Mouse (Mus musculus): ENCODE measurements around the gene Ect2l.
"Not testable (repeated sequence)": the region's sequence is repeated elsewhere in the genome, so short reads cannot be mapped to it uniquely, and the experiment has no call there.

Ect2l gene

GRCm38 (mm10) chr10:18191706-18192105, 19.0 kb downstream of the Ect2l start:
- no peak for DNase-seq (ENCODE audit: low spot score in 2 of 2)

GRCm38 (mm10) chr10:18189498-18189897, 21.2 kb downstream of the Ect2l start:
- no peak for DNase-seq (ENCODE audit: low spot score in 2 of 2)

GRCm38 (mm10) chr10:18188564-18188963, 22.1 kb downstream of the Ect2l start:
- DNase-seq (ENCODE audit: low spot score in 2 of 2): no peak

- no peak for DNase-seq (ENCODE audit: low spot score in 2 of 2)
Measured at GRCm38 (mm10) chr10:18182246-18182645, 28.4 kb downstream of the Ect2l start.

GRCm38 (mm10) chr10:18177304-18177703, 33.4 kb downstream of the Ect2l start:
- no peak for DNase-seq (ENCODE audit: low spot score in 2 of 2)

- no peak for DNase-seq (ENCODE audit: low spot score in 2 of 2)
Measured at GRCm38 (mm10) chr10:18176722-18177121, 34.0 kb downstream of the Ect2l start.

- no peak for DNase-seq (ENCODE audit: low spot score in 2 of 2)
Measured at GRCm38 (mm10) chr10:18175087-18175486, 35.6 kb downstream of the Ect2l start.

- no peak for DNase-seq (ENCODE audit: low spot score in 2 of 2)
Measured at GRCm38 (mm10) chr10:18162435-18162971, 48.2 kb downstream of the Ect2l start.

- DNase-seq (ENCODE audit: low spot score in 2 of 2): no peak
Measured at GRCm38 (mm10) chr10:18147224-18147623, 63.5 kb downstream of the Ect2l start.

- DNase-seq (ENCODE audit: low spot score in 2 of 2): no peak
Measured at GRCm38 (mm10) chr10:18142231-18142630, 68.5 kb downstream of the Ect2l start.

GRCm38 (mm10) chr10:18141389-18141788, 69.3 kb downstream of the Ect2l start:
- DNase-seq (ENCODE audit: low spot score in 2 of 2): no peak

GRCm38 (mm10) chr10:18139615-18140014, 71.1 kb downstream of the Ect2l start:
- no peak for DNase-seq (ENCODE audit: low spot score in 2 of 2)

GRCm38 (mm10) chr10:18138853-18139503, 71.7 kb downstream of the Ect2l start:
- not testable (repeated sequence) for DNase-seq (ENCODE audit: low spot score in 2 of 2)

GRCm38 (mm10) chr10:18131666-18132650, 78.7 kb downstream of the Ect2l start:
- DNase-seq (ENCODE audit: low spot score in 2 of 2): no peak

GRCm38 (mm10) chr10:18130276-18130675, 80.4 kb downstream of the Ect2l start:
- DNase-seq (ENCODE audit: low spot score in 2 of 2): no peak

- DNase-seq (ENCODE audit: low spot score in 2 of 2): no peak
Measured at GRCm38 (mm10) chr10:18118336-18118735, 92.4 kb downstream of the Ect2l start.

GRCm38 (mm10) chr10:18113473-18114093, 97.1 kb downstream of the Ect2l start:
- DNase-seq (ENCODE audit: low spot score in 2 of 2): no peak

GRCm38 (mm10) chr10:18110940-18111339, 99.8 kb downstream of the Ect2l start:
- no peak for DNase-seq (ENCODE audit: low spot score in 2 of 2)

GRCm38 (mm10) chr10:18107471-18107870, 103.2 kb downstream of the Ect2l start:
- DNase-seq (ENCODE audit: low spot score in 2 of 2): no peak

- no peak for DNase-seq (ENCODE audit: low spot score in 2 of 2)
Measured at GRCm38 (mm10) chr10:18102166-18102565, 108.5 kb downstream of the Ect2l start.

- DNase-seq (ENCODE audit: low spot score in 2 of 2): no peak
Measured at GRCm38 (mm10) chr10:18090691-18091090, 120.0 kb downstream of the Ect2l start.

GRCm38 (mm10) chr10:18082772-18083171, 127.9 kb downstream of the Ect2l start:
- DNase-seq (ENCODE audit: low spot score in 2 of 2): no peak

All from spleen, postnatal 4 days (tissue).